ENCODE assay signal across 13 mouse cellular contexts in genomic region chr2:93941670-93942069, GRCm38 (mm10). TPM values are rescaled to one million over a fixed set of nuclear protein-coding genes. Genes with fewer than 3 reads are reported as not detected.
A peak's percentile ranks its signal among the peaks of the same experiment; 100 is the strongest.
DNase-seq lines count a peak whose midpoint lies in the region; ATAC-seq and TF ChIP-seq lines count a peak whose summit lies in the region.
"Had no signal": no experiment of that assay in that cellular context is flagged by ENCODE, and none has a peak within 500 bp of the region (broad histone marks: within the 10 kb centered on the region; RNA-seq: fewer than 3 reads in every experiment).

No protein-coding gene starts in this region.

- no peaks in the 10 kb centered on the region for H3K36me3 ChIP-seq in lung, embryonic 16.5 days (ENCODE audit: control insufficient read depth, insufficient read depth, low read length)
- H3K36me3 ChIP-seq in thymus, adult 2 months (ENCODE audit: control insufficient read depth, insufficient read depth, low read length) = no peaks in the 10 kb centered on the region

- no peak for TF ChIP-seq CTCF in gastrocnemius, adult 2 months (IDR thresholded peaks at IDR 0.05)
- no peak for TF ChIP-seq CTCF in thymus, adult 2 months (IDR thresholded peaks at IDR 0.05; ENCODE audit: borderline replicate concordance, control insufficient read depth, extremely low read depth, insufficient read depth, low read length, poor library complexity)

- no peaks in the 10 kb centered on the region for H3K27me3 ChIP-seq in lung, embryonic 16.5 days (ENCODE audit: control insufficient read depth, insufficient read depth, low read depth, low read length)
- H3K27me3 ChIP-seq in thymus, adult 2 months (ENCODE audit: control insufficient read depth, insufficient read depth, low read length) = no peaks in the 10 kb centered on the region

- peaks cover 6% of the 10 kb centered on the region for H3K4me1 ChIP-seq in lung, embryonic 16.5 days (replicated peaks; ENCODE audit: control insufficient read depth, insufficient read depth, low read length)
- H3K4me1 ChIP-seq in thymus, adult 2 months (replicated peaks; ENCODE audit: control insufficient read depth, insufficient read depth, low read length) = 0 out of 2 replicates have a peak, but pooled peaks cover 2% of the 10 kb centered on the region

- peak; percentile 66 for ATAC-seq in lung, embryonic 16.5 days (ENCODE audit: low read depth)
- ATAC-seq: inflammation-experienced regulatory T-cells, adult 6 months had no signal

- no peak overlapping the region for H3K9ac ChIP-seq in lung, embryonic 16.5 days (ENCODE audit: low read length)

- intact Hi-C loops in gastrocnemius, adult 2 months (cut with DNase I) = no loop called here
- intact Hi-C loops in left cerebral cortex, postnatal 10 days (cut with DNase I) = no loop called here

- peak overlapping the region; percentile 29 for H3K4me3 ChIP-seq in gastrocnemius, adult 2 months
- no peak overlapping the region for H3K4me3 ChIP-seq in lung, embryonic 16.5 days (ENCODE audit: low read length)
- H3K4me3 ChIP-seq in thymus, adult 2 months (ENCODE audit: control insufficient read depth, insufficient read depth, low read length) = no peak overlapping the region

- WGBS in lung, embryonic 16.5 days = 29% methylated on average over 11 of the region's 11 CpGs
- 67% methylated on average over 11 of the region's 11 CpGs for WGBS in thymus, adult 2 months

- DNase-seq in gastrocnemius, adult 2 months = no peak
- DNase-seq in gastrocnemius, adult 8-10 months (ENCODE audit: low spot score in 2 of 2) = no peak
- peak; percentile 16 for DNase-seq in urinary bladder, postnatal 14 days (ENCODE audit: low spot score)
- no peak for DNase-seq in urinary bladder, postnatal 25 days (ENCODE audit: low spot score)
- DNase-seq in left cerebral cortex, postnatal 10 days (ENCODE audit: extremely low spot score in 1 of 2, low spot score in 2 of 2) = no peak
- DNase-seq in adrenal gland, adult 2 months = no peak
- no peak for DNase-seq in thymus, adult 2 months
- DNase-seq: gastrocnemius, postnatal 14 days; right cerebral cortex, postnatal 25 days had no signal

- 0 out of 2 replicates have a peak overlapping the region, but pooled peaks have one; percentile 9 for H3K4me2 ChIP-seq in lung, embryonic 16.5 days (ENCODE audit: low read depth, low read length)

- peaks cover 8% of the 10 kb centered on the region for H3K9me3 ChIP-seq in lung, embryonic 16.5 days (ENCODE audit: control insufficient read depth, low read length)

- H3K27ac ChIP-seq in gastrocnemius, adult 2 months = peak overlapping the region; percentile 12; the same call in 1 of the 2 replicates
- H3K27ac ChIP-seq in lung, embryonic 16.5 days (ENCODE audit: low read length) = no peak overlapping the region
- H3K27ac ChIP-seq in thymus, adult 2 months (ENCODE audit: control insufficient read depth, insufficient read depth, low read length) = no peak overlapping the region

- TF ChIP-seq POLR2A in thymus, adult 2 months (IDR thresholded peaks at IDR 0.05; ENCODE audit: control insufficient read depth, extremely low read depth, insufficient read depth, low read length, poor library complexity) = no peak

RNA-seq across cellular contexts. Expression of gene Gm13889, which starts 15.3 kb away (rescaled TPM):
- 1 to 10 TPM; 4.1 to 6.1 TPM for total RNA-seq in gastrocnemius, adult 2 months (2021)
- total RNA-seq in gastrocnemius, adult 8-10 months (2022) = 1 to 10 TPM; 3.3 to 5.6 (median 4.9) TPM
- polyA plus RNA-seq in lung, embryonic 16.5 days (2015; fragmentation: Nextera tagmentation; extraction: Ambion mirVana) = 23.4 and 26.8 TPM in 2 replicates
- 10 to 100 TPM; 62.6 to 66.5 TPM for total RNA-seq in left cerebral cortex, postnatal 10 days (2021)
- 10 to 100 TPM; 38.1 to 50.3 TPM for total RNA-seq in adrenal gland, adult 2 months (2021)
- polyA plus RNA-seq in adrenal gland, adult 2 months (2012; rRNA removed) = 62.0 and 80.6 TPM in 2 replicates
- polyA plus RNA-seq in thymus, adult 2 months (2012; rRNA removed) = 7.4 and 8.6 TPM in 2 replicates
- polyA plus RNA-seq: inflammation-experienced regulatory T-cells, adult 6 months had no signal

RNA-seq across cellular contexts. Expression of gene Gm27027, which starts 54.5 kb away (rescaled TPM):
- not detected for total RNA-seq in gastrocnemius, adult 2 months (2021)
- total RNA-seq in gastrocnemius, adult 8-10 months (2022) = not detected
- polyA plus RNA-seq in lung, embryonic 16.5 days (2015; fragmentation: Nextera tagmentation; extraction: Ambion mirVana) = not detected in 2 replicates
- total RNA-seq in left cerebral cortex, postnatal 10 days (2021) = not detected
- not detected for total RNA-seq in adrenal gland, adult 2 months (2021)
- not detected in 2 replicates for polyA plus RNA-seq in adrenal gland, adult 2 months (2012; rRNA removed)
- polyA plus RNA-seq in thymus, adult 2 months (2012; rRNA removed) = not detected in 2 replicates
- polyA plus RNA-seq: C2C12; cortical plate, adult 2 months; inflammation-experienced regulatory T-cells, adult 6 months had no signal

Comparison
In these comparisons a context has a peak if more than half of its experiments do, and no peak if none do; other contexts are left out.
1. RNA of gene Gm13889, which starts 15.3 kb away (total RNA-seq): 62.6 to 66.5 TPM in left cerebral cortex, postnatal 10 days and 38.1 to 50.3 TPM in adrenal gland, adult 2 months; 4.1 to 6.1 TPM in gastrocnemius, adult 2 months and 3.3 to 5.6 TPM in gastrocnemius, adult 8-10 months; every median in the first group is over 4 times any median in the second.